Mouse (Mus musculus) kidney, postnatal 36 days (tissue): ENCODE measurements around the gene Rab3d.

ENCODE experiments used
- DNase-seq, 2 experiments: peaks; one replicate each; pipeline ENCODE4 v3.0.0; 2021 to 2022; ENCODE audit warnings: mixed read lengths in 2 of 2

The Rab3d gene

DNA sequence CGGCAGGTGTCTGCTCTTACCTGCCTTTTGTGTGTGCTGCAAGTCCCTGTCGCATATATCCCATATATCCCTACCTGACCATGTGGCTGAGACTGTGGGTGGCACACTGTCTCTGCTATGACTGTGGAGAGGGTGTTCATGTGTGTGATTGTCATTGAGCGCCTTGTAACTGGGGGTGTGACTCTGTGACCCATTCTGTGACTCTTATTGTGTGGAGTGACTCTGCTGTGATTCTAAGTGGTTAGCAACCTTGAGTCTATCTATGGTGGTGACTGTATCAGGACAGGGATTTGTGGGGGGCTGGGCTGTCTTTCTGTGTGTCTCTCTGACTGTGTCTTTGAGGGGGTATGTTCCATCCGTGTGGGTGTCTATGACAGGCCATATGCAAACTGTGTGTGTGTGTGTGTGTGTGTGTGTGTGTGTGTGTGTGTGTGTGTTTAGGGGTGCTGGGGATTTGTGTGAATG is 19.8 kb upstream of the Rab3d start:
- DNase-seq: no peak

DNA sequence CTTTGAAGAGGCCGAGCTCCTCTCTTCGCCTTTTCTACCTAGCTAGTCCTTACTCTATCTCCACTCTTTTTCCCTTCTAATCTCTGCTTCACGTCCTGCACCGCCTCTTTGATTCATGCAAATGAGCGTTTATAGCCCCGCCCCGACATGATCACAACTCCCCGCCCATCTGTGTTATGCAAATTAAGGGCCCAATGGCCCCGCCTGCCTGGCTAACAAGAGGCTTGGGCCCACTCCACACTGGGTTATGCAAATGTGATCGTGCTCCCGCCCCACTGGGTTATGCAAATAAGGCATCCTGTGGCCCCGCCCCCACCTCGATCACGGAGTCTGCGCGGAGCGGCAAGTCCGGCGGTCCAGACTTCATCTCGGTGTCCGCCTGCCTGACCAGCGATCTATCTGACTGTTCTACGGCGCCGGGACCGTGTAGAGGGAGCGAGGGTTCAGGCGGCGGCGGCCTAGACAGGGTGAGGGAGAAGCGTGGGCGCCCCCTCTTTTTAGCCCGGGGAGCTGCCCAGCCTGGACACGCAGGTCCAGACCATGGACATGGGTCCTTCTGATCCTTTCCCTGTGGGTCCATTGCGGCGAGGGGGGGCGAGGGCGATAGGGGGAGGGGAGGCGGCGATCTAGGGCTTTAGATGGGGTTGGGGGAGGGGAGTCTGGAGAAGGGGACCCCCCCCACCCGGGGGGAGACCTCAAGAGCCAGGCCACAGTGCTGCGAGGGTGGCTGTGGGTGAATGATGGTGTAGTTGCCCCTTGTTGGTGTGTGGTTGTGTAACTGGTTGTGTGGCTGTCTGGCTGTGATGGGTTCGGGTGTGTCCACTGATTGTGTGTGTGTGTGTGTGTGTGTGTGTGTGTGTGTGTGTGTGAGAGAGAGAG is 18.9 kb upstream of the Rab3d start, which contains the start of gene Plppr2:
Plppr2 (plus strand) TSS at position 342 of the 879 bp plus-strand sequence.
- peak; percentile 97 to 99 for DNase-seq

DNA sequence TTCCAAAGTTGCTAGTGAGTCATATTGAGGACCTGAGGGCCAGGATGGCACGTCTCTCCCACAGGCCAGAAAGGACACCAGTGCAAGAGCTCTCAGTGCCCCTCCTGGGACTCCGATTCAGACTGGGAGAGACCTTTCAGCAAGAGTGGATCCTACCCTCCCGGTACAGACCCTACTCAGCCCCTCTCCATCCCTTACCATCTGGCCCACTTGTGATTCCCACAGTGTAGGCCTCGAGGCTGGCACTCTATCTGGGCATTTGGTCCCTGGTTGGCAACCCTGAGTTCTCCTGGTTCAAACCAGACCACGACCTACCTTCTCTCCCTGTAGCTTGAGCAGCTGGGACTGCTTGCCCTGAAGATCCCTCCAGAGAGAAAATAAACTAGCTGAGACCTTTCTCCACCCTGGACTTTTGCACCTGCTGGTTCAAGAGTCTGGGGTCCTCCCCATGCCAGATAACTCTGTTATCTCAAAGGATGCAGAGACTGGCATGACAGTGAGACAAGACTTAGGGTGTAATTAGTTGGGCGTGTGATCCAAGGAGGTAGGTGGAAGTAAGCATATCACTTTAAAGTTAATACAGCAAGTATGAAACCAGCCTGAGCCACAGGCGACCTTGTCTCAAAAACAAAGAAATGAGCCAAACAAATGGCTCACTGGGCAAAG is 17.6 kb upstream of the Rab3d start:
- DNase-seq: no peak

DNA sequence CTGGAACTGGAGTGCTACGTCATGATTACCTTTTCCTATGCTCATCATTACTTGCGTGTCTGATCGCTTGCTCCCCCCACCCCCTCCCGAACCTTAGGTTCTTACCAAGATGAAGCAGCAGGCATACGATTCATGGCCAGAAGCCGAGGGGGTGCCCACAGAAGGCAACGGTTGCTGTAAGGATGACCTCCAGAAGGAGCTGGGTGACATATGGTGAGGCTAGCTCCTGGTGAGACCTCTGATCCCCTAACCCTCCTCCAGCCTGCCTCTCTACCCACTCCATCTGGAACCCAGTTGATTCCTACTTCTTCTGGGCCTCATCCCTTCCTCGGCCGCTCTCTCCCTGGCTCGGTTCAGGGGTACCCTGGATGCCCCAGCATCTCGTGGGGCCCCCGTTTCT is 16.0 kb upstream of the Rab3d start:
- no peak for DNase-seq

DNA sequence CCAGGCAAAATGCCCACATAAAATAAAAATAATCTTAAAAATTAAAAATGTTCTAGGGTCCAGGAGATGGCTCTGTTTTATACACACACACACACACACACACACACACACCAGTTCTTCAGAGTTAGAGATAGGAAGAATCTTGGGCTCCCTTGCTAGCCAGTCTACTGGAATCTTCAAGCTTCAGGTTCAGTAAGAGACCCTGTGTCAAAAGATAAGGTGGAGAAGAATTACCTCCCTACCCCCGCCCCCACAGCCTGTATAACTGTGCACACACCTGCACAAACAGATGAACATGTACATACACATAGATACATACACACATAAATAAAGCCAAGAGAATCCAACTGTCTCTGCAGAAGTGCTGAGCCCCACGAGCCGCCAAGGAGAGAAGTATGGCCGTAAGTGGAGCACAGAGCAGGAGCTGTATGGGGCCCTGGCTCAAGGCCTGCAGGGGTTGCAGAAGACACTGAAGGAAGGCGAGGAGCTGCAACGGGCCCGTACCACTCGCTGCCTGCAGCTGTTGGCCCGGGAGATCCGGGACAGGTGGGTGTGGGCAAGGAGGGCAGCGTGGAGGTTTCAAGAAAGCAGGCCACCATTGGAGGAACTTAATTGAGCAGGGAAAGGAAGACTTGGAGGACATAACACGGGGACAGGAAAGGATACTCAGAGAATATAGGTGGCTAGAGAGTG is 14.6 kb upstream of the Rab3d start:
- DNase-seq: no peak

DNA sequence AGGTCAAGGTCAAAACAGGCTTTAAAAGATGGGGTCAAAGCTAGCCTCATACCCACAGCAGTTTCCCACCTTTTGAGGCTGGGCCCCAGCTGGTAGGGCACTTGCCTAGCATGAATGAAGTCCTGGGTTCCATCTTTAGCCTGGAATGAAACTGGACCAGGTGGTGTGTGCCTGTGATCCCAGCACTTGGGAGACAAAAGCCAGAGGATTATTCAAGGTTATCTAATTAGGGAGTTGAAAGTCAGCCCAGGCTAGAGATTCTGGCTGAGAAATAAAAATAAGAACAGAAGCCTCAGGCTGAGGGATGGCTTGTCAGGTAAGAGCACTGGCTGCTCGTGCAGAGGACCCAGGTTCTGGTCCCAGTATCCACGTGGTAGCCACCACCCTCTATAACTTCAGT is 14.0 kb upstream of the Rab3d start:
- no peak for DNase-seq

DNA sequence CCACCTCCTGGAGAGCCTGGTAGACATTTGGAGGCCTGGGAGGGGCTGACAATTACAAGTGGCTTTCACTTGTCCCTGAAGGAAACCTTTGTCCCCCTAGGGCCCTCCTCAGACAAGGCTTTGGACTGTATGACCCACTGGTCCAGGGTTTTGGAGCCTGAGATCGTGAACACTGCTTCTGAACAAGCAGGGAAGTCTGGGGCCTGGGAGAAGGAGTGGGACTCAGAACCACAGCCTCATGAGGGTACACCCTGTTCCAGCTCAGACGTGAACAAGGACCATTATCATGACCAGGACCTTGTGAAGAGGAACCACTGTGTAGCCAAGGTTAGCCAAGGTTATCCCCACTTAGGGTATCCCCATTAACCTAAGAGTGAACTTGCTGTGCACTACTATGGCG is 11.2 kb upstream of the Rab3d start:
- no peak for DNase-seq

DNA sequence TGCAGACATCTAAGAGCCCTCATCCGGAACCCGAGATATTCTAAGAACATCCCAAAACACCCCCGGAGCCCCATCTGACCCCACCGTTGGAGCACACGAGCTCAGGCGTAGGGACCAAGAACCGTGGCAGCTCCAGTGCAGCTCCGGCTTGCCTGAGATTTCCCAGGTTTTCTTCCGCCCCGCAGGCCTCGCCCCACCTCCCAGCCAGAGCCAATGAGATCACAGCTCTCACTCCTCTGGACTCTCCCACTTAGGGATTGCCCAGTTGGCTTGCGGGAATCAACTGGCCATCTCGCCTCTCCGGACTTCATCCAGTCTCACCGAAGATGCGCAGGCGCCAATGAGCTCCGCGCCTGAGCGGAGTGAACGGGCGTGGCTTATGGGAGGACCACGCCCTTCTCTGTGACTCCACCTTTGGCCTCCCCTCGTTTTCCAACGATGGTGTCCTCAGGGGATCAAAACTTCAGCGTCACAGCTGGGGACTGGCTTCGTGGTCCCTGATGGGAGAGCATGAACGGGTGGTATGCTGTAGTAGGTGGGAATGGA is 9.3 kb upstream of the Rab3d start, which contains the start of the genes Ccdc159 and Tmem205:
Ccdc159 (plus strand) TSS at position 264 of the 546 bp plus-strand sequence.
Tmem205 (minus strand) TSS at position 349 of the 546 bp plus-strand sequence.
- peak; percentile 94 to 97 for DNase-seq

DNA sequence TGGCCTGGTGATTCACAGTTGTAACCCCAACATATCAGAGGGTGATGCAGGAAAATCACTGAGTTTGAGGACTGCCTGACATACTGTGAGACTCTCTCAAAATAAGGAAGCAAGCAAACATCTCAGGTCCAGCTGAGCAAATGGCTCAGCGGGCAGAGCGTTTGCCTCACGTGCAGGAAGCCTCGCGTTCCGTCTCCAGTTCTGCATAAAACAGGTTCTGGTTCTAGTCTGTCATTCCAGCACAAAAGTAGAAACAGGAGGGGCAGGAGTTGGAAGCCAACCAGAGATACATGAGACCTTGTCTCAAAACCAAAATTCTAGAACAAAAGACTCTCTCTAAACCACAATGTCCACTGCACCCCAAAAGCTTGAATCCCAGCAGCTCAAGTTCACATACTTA is 8.8 kb upstream of the Rab3d start:
- peak in 1 of 2 experiments; percentile 38 for DNase-seq

DNA sequence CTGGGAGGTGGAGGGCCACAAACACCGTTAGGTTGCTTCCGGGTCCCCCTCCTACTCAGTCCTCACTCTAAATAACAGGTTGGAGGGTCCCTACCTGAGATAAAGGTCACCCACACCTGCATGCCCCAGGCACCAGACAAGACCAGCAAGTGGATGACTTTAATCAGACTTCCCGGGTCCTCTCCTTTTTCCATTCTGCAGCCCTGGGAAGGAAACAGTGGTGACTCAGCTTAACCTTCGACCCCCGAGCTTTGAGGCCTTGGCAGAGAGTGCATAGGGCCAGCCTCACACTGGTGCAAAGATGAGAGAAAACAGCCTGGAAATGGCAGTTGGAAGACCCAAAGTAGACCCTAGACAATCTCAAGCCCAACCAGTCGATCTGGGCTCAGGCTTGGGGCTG is 8.2 kb upstream of the Rab3d start:
- peak; percentile 56 to 70 for DNase-seq

DNA sequence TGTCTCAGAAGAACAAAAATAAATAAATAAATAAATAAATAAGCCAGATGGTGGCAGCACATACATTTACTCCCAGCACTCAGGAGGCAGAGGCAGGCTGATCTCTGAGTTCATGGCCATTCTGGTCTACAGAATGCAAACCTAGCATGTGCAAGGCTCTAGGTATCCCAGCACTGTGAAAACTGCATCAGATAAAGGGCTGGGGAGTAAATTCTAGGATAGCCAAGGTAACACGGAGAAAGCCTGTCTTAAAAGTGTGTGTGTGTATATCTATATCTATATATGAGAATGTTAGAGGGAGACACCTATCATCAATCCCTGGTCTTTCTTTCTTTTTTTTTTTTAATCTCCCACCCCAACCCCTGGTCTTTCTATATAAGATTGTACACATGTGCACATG is 7.5 kb upstream of the Rab3d start:
- DNase-seq: no peak

DNA sequence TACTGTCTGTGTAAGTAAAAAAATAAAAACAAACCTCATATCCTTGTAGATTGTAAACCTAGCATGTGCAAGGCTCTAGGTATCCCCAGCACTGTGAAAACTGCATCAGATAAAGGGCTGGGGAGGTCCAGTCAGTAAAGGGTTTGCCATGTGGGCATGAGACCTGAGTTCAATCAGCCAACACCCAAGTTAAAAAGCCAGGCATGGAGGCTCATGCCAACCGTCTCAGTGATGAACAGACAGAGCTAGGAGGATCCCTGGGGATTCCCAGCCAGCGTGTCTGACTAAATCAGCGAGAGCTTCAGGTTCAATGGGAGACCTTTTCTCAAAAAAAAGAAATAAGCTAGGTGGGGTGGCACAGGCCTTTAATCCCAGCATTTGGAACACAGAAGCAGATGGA is 7.0 kb upstream of the Rab3d start:
- DNase-seq: no peak

DNA sequence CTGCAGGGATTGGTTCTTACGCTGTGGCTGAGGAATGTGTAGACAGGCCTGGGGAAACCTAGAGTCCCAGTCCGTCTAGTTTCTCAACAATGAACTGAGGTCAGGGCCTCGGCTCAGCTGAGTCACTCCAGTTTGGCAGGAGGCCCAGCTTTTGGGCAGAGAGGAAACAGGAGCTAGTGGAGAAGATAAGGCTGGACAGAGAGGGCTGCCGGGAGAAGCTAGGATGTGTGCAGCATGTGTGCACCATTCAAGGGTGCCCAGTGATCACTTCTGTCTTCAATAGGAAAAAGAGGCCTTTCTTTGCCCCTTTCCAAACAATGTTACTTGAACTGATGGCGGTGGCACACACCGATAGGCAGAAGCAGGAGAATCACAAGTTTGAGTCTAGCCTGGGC is 6.1 kb upstream of the Rab3d start:
- peak; percentile 93 to 94 for DNase-seq

DNA sequence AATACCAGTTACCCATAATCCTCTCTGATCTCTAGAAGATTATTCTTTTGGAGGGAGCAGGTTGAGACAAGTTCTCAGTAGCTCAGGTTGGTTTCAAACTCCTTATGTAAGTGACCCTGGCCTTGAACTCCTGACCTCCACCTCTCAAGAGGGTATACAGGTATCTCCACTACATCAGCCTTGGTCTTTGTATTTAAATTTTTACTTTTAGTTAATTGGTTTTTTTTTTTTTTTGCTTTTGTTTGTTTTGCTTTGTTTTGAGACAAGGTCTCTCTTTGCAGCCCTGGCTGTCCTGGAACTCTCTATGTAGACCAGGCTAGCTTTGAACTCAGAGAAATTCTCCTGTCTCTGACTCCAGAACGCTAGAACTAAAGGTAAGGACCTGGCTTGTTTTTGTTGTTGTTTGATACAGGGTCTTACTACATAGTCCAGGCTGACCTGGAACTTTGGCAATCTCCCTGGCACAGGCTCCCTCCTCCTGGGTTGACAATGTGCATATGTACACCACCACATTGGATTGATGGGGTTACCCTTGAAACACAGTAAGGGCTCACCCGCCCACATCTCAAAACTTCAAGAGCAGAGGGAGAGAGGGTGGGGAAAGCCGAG is 5.6 kb upstream of the Rab3d start:
- DNase-seq: no peak

DNA sequence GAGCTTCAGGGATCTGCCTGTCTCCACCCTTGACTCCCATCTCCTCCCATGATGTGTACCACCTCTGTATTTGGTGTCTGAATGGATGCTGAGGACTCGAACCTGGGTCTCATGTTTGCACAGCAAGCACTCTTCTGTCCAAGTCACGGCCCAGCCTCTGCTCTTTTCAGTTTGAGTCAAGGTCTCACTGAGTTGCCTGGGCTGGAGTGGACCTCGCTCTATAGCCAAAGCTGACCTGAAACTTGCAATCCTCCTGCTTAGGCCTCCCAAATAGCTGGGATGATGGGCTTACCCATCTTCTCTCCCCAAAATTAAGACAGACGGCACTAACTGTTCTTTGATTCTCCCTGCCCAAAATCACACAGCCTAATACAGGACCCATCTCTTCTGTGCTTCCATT is 5.0 kb upstream of the Rab3d start:
- DNase-seq: no peak

DNA sequence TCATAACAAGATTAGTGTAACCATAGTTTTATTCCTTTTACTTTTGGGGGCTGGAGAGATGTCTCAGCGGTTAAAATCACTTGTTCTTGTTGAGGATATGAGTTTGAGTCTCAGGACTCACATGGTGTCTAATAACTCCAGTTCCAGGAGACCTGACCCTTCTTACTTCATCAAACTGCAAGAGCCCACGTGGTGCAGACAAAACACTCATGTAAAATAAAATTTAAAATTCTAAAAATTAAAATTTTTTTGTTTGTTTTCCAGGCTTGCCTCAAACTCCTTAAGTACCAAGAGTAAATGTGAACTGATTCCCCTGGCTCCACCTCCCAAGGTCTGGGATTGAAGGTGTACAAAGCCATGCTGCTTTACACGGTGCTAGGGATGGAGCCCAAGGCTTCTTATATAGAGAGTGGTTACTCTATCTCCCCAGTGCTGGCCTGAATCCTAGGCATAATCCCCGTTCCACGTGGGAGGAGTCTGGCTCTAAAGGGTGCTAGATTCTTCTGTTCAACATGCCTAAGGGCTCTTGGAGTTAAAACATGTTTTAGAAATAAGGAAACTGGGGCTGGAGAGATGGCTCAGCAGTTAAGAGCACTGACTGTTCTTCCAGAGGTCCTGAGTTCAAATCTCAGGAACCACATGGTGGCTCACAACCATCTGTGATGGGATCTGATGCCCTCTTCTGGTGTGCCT is 846 bp upstream of the Rab3d start:
- no peak for DNase-seq

DNA sequence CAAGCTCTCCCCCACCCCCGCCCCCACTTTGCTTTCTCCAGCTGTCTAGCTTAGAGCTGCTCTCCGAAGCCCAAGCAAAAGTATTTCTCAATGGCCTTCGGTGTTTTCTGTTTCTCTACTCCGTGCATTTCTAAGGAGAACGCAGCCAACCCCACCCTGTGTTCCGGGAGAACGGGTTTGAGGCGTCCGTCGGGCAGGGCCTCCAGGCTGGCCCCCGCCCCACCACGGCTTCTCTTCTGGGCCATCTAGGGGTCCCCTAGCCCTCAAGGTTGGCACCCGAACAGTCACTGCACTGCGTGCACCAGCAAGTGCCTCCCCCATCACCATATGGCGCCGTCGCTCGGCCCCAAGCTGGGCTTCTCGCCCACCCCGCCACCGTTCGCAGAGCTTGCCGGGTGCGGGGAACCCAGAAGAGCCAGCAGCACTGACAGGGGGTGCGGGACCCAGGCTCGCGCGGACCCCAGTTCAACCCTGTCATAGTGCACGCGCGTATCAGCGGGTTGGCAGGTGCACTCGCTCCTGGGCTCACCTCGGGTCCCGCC is 428 bp downstream of the Rab3d start:
- no peak for DNase-seq

DNA sequence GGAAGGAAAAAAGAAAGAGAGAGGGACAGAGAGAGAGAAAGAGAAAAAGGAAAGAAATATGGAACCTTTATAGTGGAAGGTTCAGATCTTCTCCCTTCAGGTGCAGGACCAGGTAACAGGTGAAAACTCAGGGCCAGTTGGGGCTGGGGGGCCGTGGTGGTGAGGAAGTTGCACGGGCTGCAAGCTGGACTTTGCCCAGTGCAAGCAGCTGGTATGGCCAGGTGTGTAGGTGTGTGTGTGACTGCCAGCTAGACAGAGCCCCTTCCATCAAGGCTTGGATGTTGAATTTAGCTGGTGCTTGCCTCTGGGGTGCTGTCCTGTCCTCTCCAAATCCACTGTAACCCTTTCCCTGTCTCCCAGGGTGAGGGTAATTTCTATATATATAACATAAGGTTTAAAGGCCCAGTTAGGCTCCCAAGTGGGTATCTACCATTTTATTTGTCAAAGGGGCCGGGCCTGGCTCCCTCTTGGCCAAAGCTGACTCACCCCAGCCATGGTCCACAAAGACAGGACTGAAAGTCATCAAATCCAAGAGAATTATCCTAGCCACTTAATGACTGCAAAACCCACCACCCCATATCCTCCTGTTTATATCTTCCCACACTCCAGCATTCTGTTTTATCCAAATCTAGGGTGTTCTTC is 1.0 kb downstream of the Rab3d start:
- no peak for DNase-seq

DNA sequence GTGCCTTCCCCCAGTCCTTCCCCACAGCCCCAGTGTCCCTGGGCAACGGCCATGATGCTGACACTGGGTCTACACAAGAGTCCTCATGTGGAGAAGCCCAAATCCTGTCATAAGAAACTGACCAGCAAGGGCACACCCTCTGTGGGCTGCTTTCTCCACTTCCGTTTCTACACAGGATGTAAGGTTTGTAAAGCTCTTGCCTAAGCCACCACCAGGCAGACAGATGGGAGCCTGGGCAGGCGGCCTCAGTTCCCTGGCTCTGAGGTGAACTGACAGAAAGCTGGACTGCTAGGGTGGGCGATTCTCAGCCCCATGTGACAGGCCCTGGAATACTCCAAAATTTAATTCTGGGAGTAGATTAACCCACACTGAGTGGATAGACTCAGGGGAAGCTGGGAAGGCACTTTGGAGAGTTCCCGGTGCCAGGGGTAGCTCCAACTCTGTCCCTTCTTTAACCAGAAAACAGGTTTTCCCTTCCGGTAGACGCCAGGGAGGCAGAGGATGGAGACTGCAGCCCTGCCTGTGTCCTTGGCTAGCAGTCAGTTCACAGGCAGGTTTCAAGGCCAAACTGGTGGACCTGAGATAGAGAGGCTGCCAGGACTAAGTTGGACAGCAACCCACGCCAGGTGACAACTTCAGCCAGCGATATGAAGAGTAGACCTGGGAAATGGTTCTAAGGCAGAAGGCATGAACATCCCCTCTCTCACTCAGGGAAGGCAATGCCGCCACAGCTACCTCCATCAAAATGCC is 8.3 kb downstream of the Rab3d start:
- no peak for DNase-seq

DNA sequence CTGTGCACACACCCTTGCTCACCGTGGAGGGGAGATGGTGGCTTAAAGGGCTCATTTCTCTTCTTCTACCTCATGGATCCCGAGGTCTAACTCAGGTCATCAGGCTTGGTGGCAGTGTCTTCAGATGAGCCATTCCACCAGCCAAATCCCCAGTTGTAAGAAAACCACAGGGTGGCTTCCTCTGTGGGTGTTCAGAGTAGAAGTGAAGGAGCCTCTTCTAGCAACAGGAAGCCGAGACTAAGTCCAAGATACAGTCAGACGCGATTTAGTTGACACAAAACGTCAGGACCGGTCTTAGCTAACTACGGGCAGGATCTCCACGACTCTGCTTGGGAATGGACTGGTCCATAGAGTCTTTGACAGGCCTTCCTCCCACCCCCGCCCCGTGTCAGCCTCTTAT is 9.8 kb downstream of the Rab3d start:
- DNase-seq: no peak
